Mouse (Mus musculus) retina, adult 2 months (tissue): Measurements from ENCODE around the gene Ccser1.

Source experiments
- DNase-seq: peaks from one replicate; pipeline ENCODE4 v3.0.0-alpha.2; 2012; ENCODE audit warnings: low read depth, low spot score

Ccser1 gene

GRCm38 (mm10) chr6:61179949-61180755, at the start of gene Ccser1:
Ccser1 (plus strand) TSS chr6:61180324.
- peak; percentile 70 for DNase-seq

GRCm38 (mm10) chr6:61136436-61136835, 43.7 kb upstream of the Ccser1 start:
- DNase-seq: no peak

GRCm38 (mm10) chr6:61143031-61143430, 37.1 kb upstream of the Ccser1 start:
- DNase-seq: no peak

- no peak for DNase-seq
Measured at GRCm38 (mm10) chr6:61152924-61153323, 27.2 kb upstream of the Ccser1 start.

- DNase-seq: no peak
Measured at GRCm38 (mm10) chr6:61154654-61155053, 25.5 kb upstream of the Ccser1 start.

GRCm38 (mm10) chr6:61155059-61155629, 25.0 kb upstream of the Ccser1 start:
- peak; percentile 30 for DNase-seq

GRCm38 (mm10) chr6:61155718-61156117, 24.4 kb upstream of the Ccser1 start:
- DNase-seq: no peak

- no peak for DNase-seq
Measured at GRCm38 (mm10) chr6:61162117-61162516, 18.0 kb upstream of the Ccser1 start.

GRCm38 (mm10) chr6:61166891-61167290, 13.2 kb upstream of the Ccser1 start:
- DNase-seq: no peak

GRCm38 (mm10) chr6:61176126-61176525, 4.0 kb upstream of the Ccser1 start:
- DNase-seq: no peak

- no peak for DNase-seq
Measured at GRCm38 (mm10) chr6:61177476-61177875, 2.6 kb upstream of the Ccser1 start.

- no peak for DNase-seq
Measured at GRCm38 (mm10) chr6:61179641-61179948, 529 bp upstream of the Ccser1 start.

GRCm38 (mm10) chr6:61180756-61181191, 650 bp downstream of the Ccser1 start:
- DNase-seq: peak; percentile 34

GRCm38 (mm10) chr6:61189029-61189428, 8.9 kb downstream of the Ccser1 start:
- no peak for DNase-seq

- DNase-seq: no peak
Measured at GRCm38 (mm10) chr6:61191597-61192386, 11.7 kb downstream of the Ccser1 start.

- no peak for DNase-seq
Measured at GRCm38 (mm10) chr6:61203344-61203743, 23.2 kb downstream of the Ccser1 start.

GRCm38 (mm10) chr6:61206042-61206441, 25.9 kb downstream of the Ccser1 start:
- no peak for DNase-seq

- no peak for DNase-seq
Measured at GRCm38 (mm10) chr6:61206619-61207018, 26.5 kb downstream of the Ccser1 start.

- DNase-seq: no peak
Measured at GRCm38 (mm10) chr6:61210061-61210737, 30.1 kb downstream of the Ccser1 start.

GRCm38 (mm10) chr6:61215705-61216104, 35.6 kb downstream of the Ccser1 start:
- DNase-seq: no peak

- DNase-seq: no peak
Measured at GRCm38 (mm10) chr6:61216514-61216913, 36.4 kb downstream of the Ccser1 start.

GRCm38 (mm10) chr6:61217717-61218116, 37.6 kb downstream of the Ccser1 start:
- no peak for DNase-seq
